Comparison of ENCODE assay signal across 8 mouse cellular contexts in genomic region chr14:33447027-33447569, GRCm38 (mm10). TPM values are rescaled to one million over a fixed set of nuclear protein-coding genes. Genes with fewer than 3 reads are reported as not detected.
A peak's percentile ranks its signal among the peaks of the same experiment; 100 is the strongest.
DNase-seq lines count a peak whose midpoint lies in the region; ATAC-seq and TF ChIP-seq lines count a peak whose summit lies in the region.

TSS of gene Mapk8 (minus strand) at chr14:33447158.

- no peaks in the 10 kb centered on the region for H3K9me3 ChIP-seq in hindbrain, embryonic 15.5 days

- no peaks in the 10 kb centered on the region for H3K36me3 ChIP-seq in hindbrain, embryonic 15.5 days

- TF ChIP-seq CTCF in Patski (IDR thresholded peaks at IDR 0.05) = peak; percentile 73

- ATAC-seq in Patski = peak; percentile 97
- ATAC-seq in hindbrain, embryonic 15.5 days (ENCODE audit: low FRiP score, low read depth) = peak; percentile 98

- peak within 1 kb of the TSS; percentile 94 for H3K9ac ChIP-seq in hindbrain, embryonic 15.5 days

- peaks cover 4% of the 10 kb centered on the region for H3K27me3 ChIP-seq in Patski
- 0 out of 2 replicates have a peak, but pooled peaks cover 5% of the 10 kb centered on the region for H3K27me3 ChIP-seq in hindbrain, embryonic 15.5 days

- H3K4me2 ChIP-seq in hindbrain, embryonic 15.5 days = peak within 1 kb of the TSS; percentile 68

- H3K4me1 ChIP-seq in hindbrain, embryonic 15.5 days (replicated peaks) = peaks cover 23% of the 10 kb centered on the region

- POLR2A ChIA-PET in Patski (lab: Charles Lee) = interaction anchor here (0.6 kb wide), 1 partner anchor 270 kb away, joined by 3 read pairs; no protein-coding TSS in a partner anchor

- H3K27ac ChIP-seq in hindbrain, embryonic 15.5 days (replicated peaks) = peak within 1 kb of the TSS; percentile 94

- under 1% methylated on average over 68 of the region's 70 CpGs for WGBS in hindbrain, embryonic 15.5 days

- peak; percentile 41 for DNase-seq in Patski (ENCODE audit: low read depth, low spot score)
- DNase-seq in cerebellum, postnatal 14 days = peak; percentile 97 to 98
- peak; percentile 81 to 93 for DNase-seq in frontal cortex, postnatal 25 days (ENCODE audit: low spot score in 2 of 2)
- peak; percentile 95 for DNase-seq in left cerebral cortex, adult 11 months (ENCODE audit: low spot score)
- DNase-seq in lung, postnatal 4 days = peak; percentile 98 to 99
- DNase-seq in retina, postnatal 7 days (ENCODE audit: low read depth, low spot score) = peak; percentile 94
- peak; percentile 95 for DNase-seq in urinary bladder, adult 2 months (ENCODE audit: low spot score)

- in situ Hi-C loops in Patski (cut with MboI; ENCODE audit: low pct_unique_long_range_greater_than_20kb) = no loop called here

- H3K4me3 ChIP-seq in hindbrain, embryonic 15.5 days = peak within 1 kb of the TSS; percentile 97

- CTCF ChIA-PET in Patski (lab: Charles Lee) = interaction anchor here (0.9 kb wide), 1 partner anchor 18 kb away, joined by 4 read pairs; no protein-coding TSS in a partner anchor

RNA-seq across cellular contexts. Expression of gene Mapk8, which starts in this region (rescaled TPM):
- polyA plus RNA-seq in Patski (2021) = 31.9 TPM
- polyA plus RNA-seq in hindbrain, embryonic 15.5 days (2015; fragmentation: Nextera tagmentation; extraction: Ambion mirVana) = 30.6 and 33.0 TPM in 2 replicates
- polyA plus RNA-seq in urinary bladder, adult 2 months (2012; rRNA removed) = 15.2 and 16.1 TPM in 2 replicates

Comparison
In these comparisons a context has a peak if more than half of its experiments do, and no peak if none do; other contexts are left out.
1. Peak in every context shown above with its lines: DNase-seq, ATAC-seq, H3K4me3 ChIP-seq and H3K27ac ChIP-seq.
2. DNase-seq: peak in every context shown above with its lines; median percentile 98 in lung, postnatal 4 days; 98 in cerebellum, postnatal 14 days; 95 in left cerebral cortex, adult 11 months; 95 in urinary bladder, adult 2 months; 94 in retina, postnatal 7 days; 87 in frontal cortex, postnatal 25 days; 41 in Patski.